Mouse (Mus musculus): ENCODE results near the gene Elovl7.

The Elovl7 gene

DNA sequence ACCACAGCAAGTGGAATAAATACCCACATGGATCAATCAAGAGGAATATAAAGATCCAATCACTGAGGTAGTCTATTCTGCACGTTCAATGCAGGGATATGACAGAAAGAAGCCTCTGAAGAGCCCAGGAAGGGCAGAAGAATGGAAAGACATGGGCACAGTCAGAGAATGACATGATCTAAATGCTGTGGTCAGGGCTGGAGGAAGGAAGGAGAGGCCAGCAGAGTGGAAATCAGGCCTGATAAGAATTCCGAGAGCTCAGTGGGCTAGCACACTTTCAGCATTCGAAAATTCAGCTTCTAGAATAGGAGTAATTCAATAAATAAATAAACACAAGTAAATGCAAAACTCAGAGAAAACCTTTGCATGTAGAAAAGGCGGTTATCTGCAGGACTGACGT is 27.5 kb downstream of the Elovl7 start:
- DNase-seq (ENCODE audit: low read depth in 2 of 2, low spot score in 2 of 2) = no peak

DNA sequence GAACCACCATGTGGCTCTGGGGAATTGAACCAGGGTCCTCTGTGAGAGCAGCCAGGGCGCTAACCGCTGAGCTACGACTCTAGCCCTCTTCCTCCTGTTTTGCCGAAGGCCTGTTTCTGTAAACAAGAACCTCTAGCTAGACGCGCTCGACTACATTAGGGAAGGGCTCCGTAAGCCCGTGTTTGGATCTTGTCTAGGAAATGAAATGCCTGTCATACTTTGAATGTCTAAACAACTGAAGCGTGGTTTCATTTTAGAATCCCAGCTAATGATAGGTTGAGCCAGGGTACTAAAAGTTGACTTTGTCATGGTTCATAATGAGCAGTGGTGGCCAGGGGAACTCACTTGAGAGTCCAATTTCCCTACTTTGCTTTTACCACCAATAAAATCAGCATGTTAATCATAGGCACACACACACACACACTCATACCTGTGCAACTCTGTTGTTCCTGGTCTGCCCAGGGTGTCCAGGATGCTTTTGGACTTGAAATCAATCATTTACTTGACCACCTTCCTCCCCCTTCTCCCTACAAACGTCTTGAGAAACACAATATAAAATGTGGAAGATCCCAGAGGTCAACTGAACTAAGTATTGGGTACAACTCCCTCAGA is 31.0 kb downstream of the Elovl7 start:
- DNase-seq (ENCODE audit: low read depth in 2 of 2, low spot score in 2 of 2) = no peak

- no peak for DNase-seq (ENCODE audit: low read depth in 2 of 2, low spot score in 2 of 2)
These were observed 36.9 kb downstream of the Elovl7 start for GRCm38 (mm10) chr13:108251106-108251505.

- no peak for DNase-seq (ENCODE audit: low read depth in 2 of 2, low spot score in 2 of 2)
These were observed 39.8 kb downstream of the Elovl7 start for GRCm38 (mm10) chr13:108253977-108254376.

DNA sequence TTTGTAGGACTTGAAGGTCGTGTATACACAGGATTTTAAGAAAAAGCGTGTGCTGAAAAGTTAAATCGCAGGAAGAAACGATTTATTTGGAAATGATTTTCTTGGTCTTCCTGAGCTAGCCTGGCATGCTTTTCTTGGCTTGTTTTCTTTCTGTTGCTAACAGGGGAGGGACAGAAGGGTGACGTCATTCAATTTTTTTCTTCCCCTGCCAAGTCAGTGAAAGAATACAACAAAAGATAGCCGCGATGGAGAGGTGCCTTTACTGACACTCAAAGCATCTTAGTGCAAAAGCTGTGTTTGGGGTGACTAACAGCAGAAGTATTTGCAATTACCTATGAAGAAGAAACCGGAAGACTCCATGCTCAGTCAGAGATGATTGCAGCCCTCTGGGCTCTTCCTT is 48.8 kb downstream of the Elovl7 start:
- no peak for DNase-seq (ENCODE audit: low read depth in 2 of 2, low spot score in 2 of 2)

DNA sequence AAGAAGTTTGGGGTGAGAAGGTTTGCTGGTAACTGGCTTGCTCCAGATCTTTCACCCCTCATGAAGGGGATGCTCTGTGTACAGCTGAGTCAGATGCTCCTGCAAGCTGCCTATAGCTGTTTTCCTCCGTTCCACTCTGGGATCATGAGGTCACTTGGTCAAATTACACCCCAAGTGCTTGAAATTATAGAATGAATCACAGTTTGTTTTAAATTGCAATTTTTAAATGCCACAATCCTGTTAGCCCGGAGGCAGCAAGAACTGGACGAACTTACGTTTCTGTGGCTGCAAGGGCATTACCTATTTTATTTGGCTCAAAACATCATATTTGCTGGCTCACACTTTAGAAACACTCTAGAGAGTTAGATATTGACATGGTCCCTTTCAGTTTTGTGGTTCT is 51.2 kb downstream of the Elovl7 start:
- DNase-seq (ENCODE audit: low read depth in 2 of 2, low spot score in 2 of 2) = no peak

DNA sequence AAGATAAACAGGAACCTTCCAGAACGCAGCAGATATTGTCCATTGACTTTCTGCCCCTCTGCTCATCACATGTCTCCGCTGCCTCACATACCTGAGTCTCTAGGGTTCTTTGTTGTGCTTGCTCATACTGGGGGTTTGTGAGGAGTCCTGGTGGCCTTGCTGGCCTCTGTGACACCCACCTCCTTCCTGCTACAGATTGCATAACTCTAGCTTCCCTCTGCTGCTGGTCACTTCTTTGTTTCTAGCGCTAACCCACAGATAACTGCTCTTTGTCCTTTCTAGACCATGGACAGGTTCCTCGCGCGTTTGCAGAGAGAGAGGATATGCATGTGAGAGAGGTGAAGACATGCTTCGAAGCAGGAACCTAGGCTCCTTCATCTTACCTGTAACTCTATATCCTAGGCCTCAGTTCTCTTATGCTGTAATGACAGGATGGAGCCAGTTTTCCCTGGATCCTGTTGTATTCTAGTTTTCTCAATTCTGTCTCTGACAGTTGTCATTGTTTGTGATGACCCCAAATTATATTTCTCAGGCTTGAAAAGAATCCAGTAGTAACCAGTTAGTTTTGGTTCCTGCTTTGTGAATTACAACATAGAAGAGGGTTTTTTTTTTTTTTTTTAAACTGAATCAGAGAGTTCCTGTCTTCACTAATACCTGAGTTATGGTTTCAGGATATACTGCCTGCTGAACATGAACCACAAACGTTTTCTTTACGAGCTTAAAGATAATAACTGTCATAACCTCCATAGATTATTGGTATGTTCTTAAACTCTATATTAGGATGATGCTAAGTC is 53.8 kb downstream of the Elovl7 start:
- no peak for DNase-seq (ENCODE audit: low read depth in 2 of 2, low spot score in 2 of 2)

DNA sequence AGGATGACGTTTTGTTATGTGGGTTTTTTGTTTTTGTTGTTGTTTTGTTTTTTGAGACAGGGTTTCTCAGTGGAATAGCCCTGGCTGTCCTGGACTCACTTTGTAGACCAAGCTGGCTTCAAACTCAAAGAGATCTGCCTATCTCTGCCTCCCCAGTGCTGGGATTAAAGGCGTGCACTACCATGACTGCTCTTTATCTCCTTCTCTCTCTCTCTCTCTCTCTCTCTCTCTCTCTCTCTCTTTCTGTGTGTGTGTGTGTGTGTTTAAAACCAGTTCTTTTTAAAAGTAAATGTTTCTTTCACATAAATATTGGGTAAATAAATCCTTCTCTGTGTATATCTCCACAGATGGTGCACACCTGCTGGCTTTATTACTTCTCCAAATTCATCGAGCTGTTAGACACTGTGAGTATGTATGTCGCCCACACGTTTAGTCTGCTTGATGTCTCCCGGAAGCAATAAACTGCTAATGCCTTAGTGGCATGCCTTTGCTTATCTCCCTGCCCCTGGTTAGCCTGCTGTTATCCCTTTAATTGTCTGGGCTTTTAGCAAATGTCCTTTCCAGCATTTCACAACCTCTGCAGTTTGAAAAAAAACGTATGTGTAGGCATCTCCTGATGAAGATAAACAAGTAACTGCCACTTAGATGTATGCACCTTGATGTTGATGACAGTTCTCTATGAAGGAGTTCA is 57.4 kb downstream of the Elovl7 start:
- DNase-seq (ENCODE audit: low read depth in 2 of 2, low spot score in 2 of 2) = no peak

GRCm38 (mm10) chr13:108272332-108272731 is 58.1 kb downstream of the Elovl7 start:
- no peak for DNase-seq (ENCODE audit: low read depth in 2 of 2, low spot score in 2 of 2)

DNA sequence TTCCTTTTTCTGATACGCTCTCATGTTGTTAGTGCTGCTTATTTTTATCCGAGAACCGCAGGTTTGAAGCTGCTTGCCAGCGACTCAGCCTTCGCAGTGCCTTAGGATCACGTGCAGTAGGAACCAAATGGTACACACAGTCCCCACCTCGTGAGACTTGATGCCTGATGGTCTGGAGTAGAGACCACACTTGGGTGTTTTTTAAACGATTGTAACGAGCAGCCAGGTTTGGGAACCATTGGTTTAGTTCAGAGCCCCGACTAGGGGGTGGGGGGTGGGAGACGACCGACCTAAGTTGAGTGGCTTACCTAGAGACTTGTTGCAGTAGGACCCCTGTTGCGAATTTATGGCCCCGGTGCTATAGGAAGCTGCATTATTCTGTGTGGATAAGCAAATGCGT is 58.8 kb downstream of the Elovl7 start:
- no peak for DNase-seq (ENCODE audit: low read depth in 2 of 2, low spot score in 2 of 2)

DNA sequence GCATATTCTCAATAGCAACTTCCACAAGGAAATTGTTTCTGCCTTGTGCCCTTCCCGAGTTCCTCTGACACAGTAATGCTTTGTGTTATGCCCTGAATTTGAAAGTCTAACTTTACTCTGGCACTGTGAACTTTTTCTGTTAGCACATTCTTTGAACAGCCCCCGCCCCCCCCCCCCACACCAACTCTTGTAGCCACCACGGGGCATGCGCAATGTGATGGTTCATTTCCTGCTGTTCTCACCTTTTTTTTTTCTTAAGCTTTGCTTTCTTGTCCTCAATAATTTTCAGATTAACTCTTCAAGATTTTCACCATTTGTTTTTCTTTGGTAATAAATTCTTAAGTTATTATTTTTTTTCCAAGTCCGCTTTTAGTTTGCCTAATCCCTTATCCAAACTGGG is 59.3 kb downstream of the Elovl7 start:
- no peak for DNase-seq (ENCODE audit: low read depth in 2 of 2, low spot score in 2 of 2)

- no peak for DNase-seq (ENCODE audit: low read depth in 2 of 2, low spot score in 2 of 2)
These were observed 62.4 kb downstream of the Elovl7 start for GRCm38 (mm10) chr13:108276561-108276960.

GRCm38 (mm10) chr13:108277320-108277719 is 63.1 kb downstream of the Elovl7 start:
- DNase-seq (ENCODE audit: low read depth in 2 of 2, low spot score in 2 of 2) = no peak

DNA sequence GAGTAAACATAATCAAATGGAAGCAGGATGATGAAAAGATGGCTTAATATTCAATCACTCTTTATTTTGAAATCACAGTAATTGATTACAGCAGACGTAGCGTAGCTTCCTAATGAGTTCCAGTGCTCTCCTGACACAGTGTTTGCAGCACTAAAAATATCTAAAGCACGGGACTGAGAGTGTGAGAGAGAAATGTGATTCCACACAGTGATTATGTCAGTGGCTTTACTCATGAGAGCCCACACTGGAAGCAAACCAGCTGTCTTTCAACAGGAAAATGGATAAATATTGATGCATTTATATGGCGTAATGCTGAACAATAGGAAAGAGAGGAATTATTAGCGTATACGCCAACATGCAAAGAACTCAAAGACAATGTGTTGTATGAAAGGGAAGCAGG is 64.4 kb downstream of the Elovl7 start:
- no peak for DNase-seq (ENCODE audit: low read depth in 2 of 2, low spot score in 2 of 2)

- DNase-seq (ENCODE audit: low read depth in 2 of 2, low spot score in 2 of 2) = no peak
These were observed 70.1 kb downstream of the Elovl7 start for GRCm38 (mm10) chr13:108284312-108284711.

DNA sequence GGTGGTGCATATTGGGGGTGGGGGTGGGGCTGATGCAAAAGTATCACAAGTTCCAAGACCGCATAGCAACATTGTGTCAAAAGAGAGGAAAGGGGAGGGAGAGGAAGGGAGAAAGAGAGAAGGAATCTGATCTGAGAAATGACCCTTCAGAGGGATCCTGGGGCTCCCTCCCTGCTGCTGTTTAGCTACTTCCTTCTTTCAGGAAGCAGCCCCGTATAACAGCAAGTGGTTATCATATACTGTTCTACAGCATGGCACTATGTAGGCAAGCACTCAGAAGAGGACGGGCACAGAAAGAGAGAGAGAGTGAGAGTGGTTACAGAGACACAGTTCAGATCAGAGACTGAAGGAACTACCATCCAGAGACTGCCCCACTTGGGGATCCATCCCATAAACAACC is 73.7 kb downstream of the Elovl7 start:
- DNase-seq (ENCODE audit: low read depth in 2 of 2, low spot score in 2 of 2) = no peak

GRCm38 (mm10) chr13:108289436-108289835 is 75.2 kb downstream of the Elovl7 start:
- DNase-seq (ENCODE audit: low read depth in 2 of 2, low spot score in 2 of 2) = no peak

DNA sequence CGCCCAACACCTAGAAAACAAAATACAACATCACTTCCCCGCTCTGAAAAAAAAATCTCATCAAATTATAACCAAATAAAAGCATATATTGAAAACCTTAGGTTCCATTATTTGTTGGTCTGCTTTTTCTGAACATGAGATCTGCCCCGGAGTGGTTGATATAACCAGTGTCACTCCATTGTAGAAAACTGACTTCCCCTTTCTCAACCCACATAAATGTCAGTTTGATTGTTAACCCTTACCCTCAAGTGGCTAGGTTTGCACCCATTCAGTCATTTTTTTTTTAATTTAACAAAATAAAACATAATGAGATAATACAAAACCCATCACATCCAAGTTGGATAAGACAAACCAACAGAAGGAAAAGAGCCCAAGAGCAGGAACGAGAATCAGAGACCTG is 76.1 kb downstream of the Elovl7 start:
- DNase-seq (ENCODE audit: low read depth in 2 of 2, low spot score in 2 of 2) = no peak

DNA sequence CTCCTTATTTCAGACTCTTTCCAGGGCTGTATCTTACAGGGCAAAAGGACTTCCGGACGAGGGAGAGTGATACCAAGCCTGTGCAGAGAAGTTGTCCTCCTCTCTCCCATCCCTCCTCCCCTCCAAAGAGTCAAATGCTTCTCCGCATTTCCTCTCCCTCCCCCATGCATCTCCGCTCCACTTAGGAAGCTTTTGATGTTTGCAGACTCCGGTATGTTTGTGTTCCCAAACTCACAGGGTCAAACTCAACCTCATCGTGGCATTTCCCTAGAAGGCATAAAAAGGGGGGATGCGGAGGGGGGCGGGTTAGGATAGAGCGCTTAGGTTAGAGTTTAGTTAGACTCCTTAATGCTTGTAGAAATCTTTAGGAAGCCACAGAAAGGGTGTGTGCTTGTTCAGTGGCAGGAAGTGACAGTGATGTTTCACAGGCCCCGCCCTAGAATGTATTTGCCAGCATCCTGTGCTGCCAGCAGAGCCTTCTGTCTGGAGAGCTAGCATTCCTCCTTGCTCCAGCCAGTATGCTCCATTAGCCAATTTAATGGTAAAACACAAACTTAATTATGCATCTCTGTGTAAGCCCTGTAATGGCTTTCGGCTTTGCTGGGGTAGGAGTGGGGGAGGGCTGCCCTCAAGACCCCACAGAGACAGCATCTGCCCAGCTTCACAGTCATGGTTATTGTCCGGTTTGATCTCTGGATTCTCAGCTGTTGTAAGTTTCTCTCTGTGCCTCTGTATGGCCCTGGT is 83.3 kb downstream of the Elovl7 start:
- DNase-seq (ENCODE audit: low read depth in 2 of 2, low spot score in 2 of 2) = peak; percentile 52 to 73

GRCm38 (mm10) chr13:108298241-108298640 is 84.0 kb downstream of the Elovl7 start:
- peak; percentile 22 to 33 for DNase-seq (ENCODE audit: low read depth in 2 of 2, low spot score in 2 of 2)

DNA sequence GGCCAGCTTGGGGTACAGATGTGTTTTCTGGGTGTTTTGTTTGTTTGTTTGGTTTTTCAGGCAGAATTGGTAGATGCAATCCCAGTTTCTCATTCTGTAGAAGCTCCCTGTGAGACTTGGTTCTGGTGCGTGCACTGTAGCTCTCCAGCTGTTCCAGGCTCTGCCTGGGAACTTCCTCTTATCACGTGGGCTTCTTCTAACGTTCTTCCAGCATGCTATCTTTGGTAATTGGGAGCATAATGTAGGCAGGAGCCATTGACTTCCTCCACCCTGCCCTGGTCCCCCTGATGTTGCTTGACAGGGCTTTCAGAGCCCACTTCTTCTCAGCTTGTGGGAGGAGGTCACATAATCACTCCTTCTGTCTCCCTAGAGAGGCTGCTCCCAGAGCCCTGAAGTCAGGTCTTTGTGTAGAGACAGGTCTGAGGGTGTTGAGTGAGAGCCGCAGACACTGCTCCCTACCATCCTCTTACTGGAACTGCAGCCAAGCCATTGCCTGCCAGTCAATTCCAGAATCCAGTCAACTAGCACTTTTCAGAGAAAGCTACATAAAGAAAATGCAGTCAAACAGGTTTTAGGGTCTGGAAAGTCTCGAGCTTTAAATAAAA is 86.2 kb downstream of the Elovl7 start:
- no peak for DNase-seq (ENCODE audit: low read depth in 2 of 2, low spot score in 2 of 2)
